Mouse (Mus musculus): ENCODE measurements around the gene Tmem41a.

Gene Tmem41a

GRCm38 (mm10) chr16:21901286-21901685, 46.1 kb downstream of the Tmem41a start:
- DNase-seq (ENCODE audit: inconsistent ontology term) = no peak

GRCm38 (mm10) chr16:21893890-21894289, 53.5 kb downstream of the Tmem41a start:
- no peak for DNase-seq (ENCODE audit: inconsistent ontology term)

GRCm38 (mm10) chr16:21887601-21888000, 59.8 kb downstream of the Tmem41a start:
- DNase-seq (ENCODE audit: inconsistent ontology term) = no peak
